Mouse (Mus musculus) liver, embryonic 16.5 days (tissue): ENCODE measurements at regions not wholly inside any gene's neighbourhood (a gene's known extent, or its start where the extent isn't known, plus 50 kb on each side); places are given as distances from the start of the nearest gene placed in this dataset.

Source experiments
- ATAC-seq: fragments of 200-750 bp; cut with Nextera tagmentation; 2 replicates; pipeline ENCODE4 v1.8.0; 2017; ENCODE audit warnings: low read depth, mild to moderate bottlenecking, moderate number of reproducible peaks, moderate library complexity
- H3K27ac ChIP-seq: fragments of 300-500 bp; sonication (generic); 2 replicates; pipeline ENCODE4 v1.5.1; 2014; ENCODE audit warnings: mild to moderate bottlenecking, low read length
- H3K27me3 ChIP-seq: fragments of 300-500 bp; sonication (generic); 2 replicates; pipeline ENCODE4 v1.6.1; 2014; ENCODE audit warnings: low read depth, low read length, mixed read lengths; ENCODE audit not compliant: control insufficient read depth, insufficient read depth
- H3K36me3 ChIP-seq: fragments of 300-500 bp; sonication (generic); 2 replicates; pipeline ENCODE4 v1.6.1; 2014; ENCODE audit warnings: mild to moderate bottlenecking; ENCODE audit not compliant: control insufficient read depth, insufficient read depth
- H3K4me1 ChIP-seq: fragments of 300-500 bp; sonication (generic); 2 replicates; pipeline ENCODE4 v1.6.1; 2014; ENCODE audit warnings: low read depth, low read length, mixed read lengths; ENCODE audit not compliant: control insufficient read depth
- H3K4me2 ChIP-seq: fragments of 300-500 bp; sonication (generic); 2 replicates; pipeline ENCODE4 v1.6.1; 2014; ENCODE audit warnings: low read depth, low read length, mixed read lengths
- H3K4me3 ChIP-seq: fragments of 300-500 bp; sonication (generic); 2 replicates; pipeline ENCODE4 v1.5.1; 2014; ENCODE audit warnings: low read depth, mild to moderate bottlenecking, low read length
- H3K9ac ChIP-seq: fragments of 300-500 bp; sonication (generic); 2 replicates; pipeline ENCODE4 v1.6.1; 2014; ENCODE audit warnings: low read depth, low read length
- H3K9me3 ChIP-seq: fragments of 300-500 bp; sonication (generic); replicated peaks from 2 replicates; pipeline ENCODE4 v1.6.1; 2016; ENCODE audit warnings: low read length; ENCODE audit not compliant: control insufficient read depth
- WGBS: fragments of 180-500 bp; shearing (Covaris S2); extraction: QIAGEN DNeasy Blood & Tissue Kit; methylation state at CpG from one replicate; pipeline ENCODE4 v1.1.7; 2014; ENCODE audit not compliant: insufficient replicate concordance; 5-methylcytosine and 5-hydroxymethylcytosine counted together

DNA sequence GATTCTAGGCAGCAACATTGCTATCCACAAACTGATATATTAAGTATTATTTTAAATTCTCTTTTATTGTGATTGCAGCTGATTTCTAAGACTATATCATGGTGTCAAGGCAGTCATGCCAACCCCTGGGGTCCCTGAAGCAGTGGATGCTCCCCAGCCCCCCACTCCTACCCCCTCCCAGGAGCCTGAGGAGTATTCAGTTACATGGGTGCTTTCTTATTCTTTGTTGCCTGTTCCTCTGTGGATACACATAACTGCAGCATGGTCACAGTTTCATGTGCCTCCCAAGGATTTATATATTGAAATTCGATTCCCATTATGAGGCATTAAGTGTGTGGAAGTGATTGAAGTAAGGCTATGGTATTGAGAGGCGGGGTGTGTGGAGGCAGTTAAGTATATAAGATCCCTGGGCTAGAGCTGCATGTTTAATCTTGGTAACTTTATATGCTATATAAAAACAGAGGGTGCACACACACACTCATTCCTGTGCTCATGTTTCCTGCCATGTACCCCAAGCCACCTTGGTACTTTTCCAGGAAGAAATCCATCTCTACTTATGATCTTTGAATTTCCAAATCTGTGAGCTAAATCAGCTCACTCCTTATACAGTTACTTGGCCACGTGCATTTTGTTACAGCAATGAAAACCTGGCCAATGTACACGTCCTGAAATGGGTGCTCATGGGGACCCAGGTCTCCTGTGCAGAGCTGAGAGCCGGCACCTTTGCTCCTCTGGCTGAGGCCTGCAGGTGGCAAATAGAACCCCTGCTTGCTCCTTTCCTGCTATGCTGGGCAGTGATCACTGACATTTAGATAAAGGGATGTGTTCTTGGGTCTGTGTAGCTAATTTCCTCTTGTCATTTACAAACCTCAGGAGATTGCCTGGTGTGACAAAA is 259.0 kb downstream of the Nek10 start:
- ATAC-seq = no peak
- H3K9me3 ChIP-seq = no peaks in the 10 kb centered on the region
- no peaks in the 10 kb centered on the region for H3K4me1 ChIP-seq
- H3K4me2 ChIP-seq = no peak overlapping the region
- 0 out of 2 replicates have a peak overlapping the region, but pooled peaks have one; percentile 33 for H3K27ac ChIP-seq
- WGBS = 33% methylated on average over 5 of the region's 5 CpGs
- H3K4me3 ChIP-seq = no peak overlapping the region
- no peaks in the 10 kb centered on the region for H3K36me3 ChIP-seq
- H3K27me3 ChIP-seq = no peaks in the 10 kb centered on the region
- no peak overlapping the region for H3K9ac ChIP-seq

DNA sequence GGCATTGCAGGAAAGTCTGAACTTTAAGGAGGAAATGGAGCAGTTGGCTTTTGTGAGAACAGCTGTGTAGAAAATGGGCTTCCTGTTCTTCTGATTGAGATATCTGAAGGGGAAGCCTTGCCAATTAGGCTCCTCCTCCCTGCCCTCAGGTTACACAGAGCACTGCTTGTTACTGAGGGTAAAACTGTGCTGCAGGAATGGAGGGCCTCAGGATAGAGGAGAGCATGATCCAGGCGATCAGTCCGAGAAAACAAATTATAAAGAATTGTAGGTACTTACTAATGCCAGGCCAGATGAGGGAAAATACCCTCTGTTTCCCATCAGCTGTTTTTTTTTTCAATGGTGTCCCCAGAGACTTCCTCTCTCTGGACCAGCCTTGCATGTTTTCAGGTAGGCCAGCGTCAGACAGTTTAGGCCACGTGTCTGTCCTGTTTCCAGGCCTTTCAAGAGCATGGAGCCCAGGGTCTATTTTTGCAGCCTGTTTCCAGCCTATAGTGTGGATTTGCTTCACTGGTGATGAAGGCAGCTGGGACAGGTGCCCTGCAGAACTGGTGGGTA is 259.7 kb downstream of the Nek10 start:
- Histone ChIP-seq H3K9ac (no peak overlapping the region), H3K27ac (peak overlapping the region; percentile 29; the same call in 1 of the 2 replicates), H3K4me1 (no peaks in the 10 kb centered on the region), H3K36me3 (no peaks in the 10 kb centered on the region), H3K27me3 (no peaks in the 10 kb centered on the region), H3K4me2 (no peak overlapping the region), H3K4me3 (no peak overlapping the region), H3K9me3 (no peaks in the 10 kb centered on the region)
- WGBS = 21% methylated on average over 4 of the region's 4 CpGs
- ATAC-seq = peak; percentile 54; the same call in 1 of the 2 replicates

DNA sequence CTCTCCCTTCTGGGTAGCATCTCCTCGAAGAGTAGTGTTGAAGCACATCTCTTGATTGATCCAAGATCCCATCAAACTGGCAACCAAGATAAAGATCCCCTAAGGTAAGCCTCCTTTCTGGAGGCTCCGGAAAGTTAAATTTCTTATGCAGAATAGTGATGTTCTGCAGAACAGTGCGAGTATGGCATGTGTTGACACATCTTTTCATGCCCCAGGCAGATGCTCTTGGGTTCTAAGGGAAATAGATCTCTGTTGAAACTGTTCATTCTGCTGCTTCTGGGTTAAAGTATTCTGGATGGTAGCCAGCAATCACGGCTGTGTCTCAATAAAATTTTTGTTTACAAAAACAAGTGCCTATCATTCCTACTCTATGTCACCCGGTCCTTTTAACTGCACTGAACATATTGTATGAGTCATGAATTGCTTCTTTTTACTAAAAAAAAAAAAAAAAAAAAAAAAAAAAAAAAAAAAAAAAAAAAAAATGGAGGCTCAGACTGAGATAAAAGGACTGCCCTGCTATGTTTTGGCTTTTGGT is 261.8 kb downstream of the Nek10 start:
- no peaks in the 10 kb centered on the region for H3K27me3 ChIP-seq
- H3K36me3 ChIP-seq = no peaks in the 10 kb centered on the region
- no peak overlapping the region for H3K4me3 ChIP-seq
- no peaks in the 10 kb centered on the region for H3K9me3 ChIP-seq
- no peak for ATAC-seq
- H3K9ac ChIP-seq = no peak overlapping the region
- no peak overlapping the region for H3K4me2 ChIP-seq
- no peaks in the 10 kb centered on the region for H3K4me1 ChIP-seq
- no peak overlapping the region for H3K27ac ChIP-seq
- WGBS = 47% methylated on average over 5 of the region's 5 CpGs

DNA sequence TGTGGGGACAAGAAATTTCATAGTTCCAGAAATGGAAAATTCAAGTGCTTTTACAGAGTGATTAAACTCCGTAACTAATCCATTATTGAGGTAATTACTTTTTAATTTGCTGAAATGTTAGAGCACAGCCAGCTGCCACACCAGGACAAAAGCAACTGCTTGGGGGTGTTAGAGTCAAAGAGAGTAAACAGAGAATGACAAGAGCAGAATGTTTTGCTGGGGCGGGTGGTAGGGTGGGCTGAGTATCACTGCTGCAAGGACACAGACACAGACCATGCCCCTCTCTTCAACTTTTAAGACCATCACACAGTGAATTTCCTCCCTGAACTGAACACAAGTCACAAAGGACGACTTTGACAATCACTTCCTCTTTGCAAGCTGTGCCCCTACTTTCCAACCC is 272.7 kb downstream of the Nek10 start:
- Histone ChIP-seq H3K9me3 (no peaks in the 10 kb centered on the region), H3K27me3 (no peaks in the 10 kb centered on the region), H3K36me3 (no peaks in the 10 kb centered on the region), H3K4me3 (no peak overlapping the region), H3K4me1 (no peaks in the 10 kb centered on the region), H3K4me2 (no peak overlapping the region), H3K9ac (no peak overlapping the region), H3K27ac (no peak overlapping the region)
- ATAC-seq = no peak
- WGBS = 38% methylated on average over 3 of the region's 3 CpGs

DNA sequence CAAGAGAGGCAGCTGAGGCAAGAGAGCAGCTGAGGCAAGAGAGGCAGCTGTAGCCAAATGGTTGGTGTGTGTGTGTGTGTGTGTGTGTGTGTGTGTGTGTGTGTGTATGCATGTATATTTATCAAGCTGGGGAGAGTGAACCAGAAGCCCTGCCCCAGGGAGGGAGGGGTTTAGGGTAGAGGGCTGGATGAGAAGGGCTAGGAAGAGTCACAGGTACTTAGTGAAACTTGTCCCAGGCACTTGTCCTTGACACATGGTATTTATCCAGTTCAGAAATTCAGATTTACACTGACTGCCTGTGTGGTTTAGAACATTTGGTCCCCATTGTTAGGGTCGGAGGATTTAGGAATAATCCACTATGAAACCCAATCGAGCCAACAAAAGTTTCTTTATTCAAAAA is 279.7 kb downstream of the Nek10 start:
- Histone ChIP-seq H3K27ac (no peak overlapping the region), H3K9ac (no peak overlapping the region), H3K9me3 (no peaks in the 10 kb centered on the region), H3K27me3 (no peaks in the 10 kb centered on the region), H3K36me3 (no peaks in the 10 kb centered on the region), H3K4me3 (no peak overlapping the region), H3K4me2 (no peak overlapping the region), H3K4me1 (no peaks in the 10 kb centered on the region)
- WGBS = 77% methylated on average over 2 of the region's 2 CpGs
- ATAC-seq = no peak

DNA sequence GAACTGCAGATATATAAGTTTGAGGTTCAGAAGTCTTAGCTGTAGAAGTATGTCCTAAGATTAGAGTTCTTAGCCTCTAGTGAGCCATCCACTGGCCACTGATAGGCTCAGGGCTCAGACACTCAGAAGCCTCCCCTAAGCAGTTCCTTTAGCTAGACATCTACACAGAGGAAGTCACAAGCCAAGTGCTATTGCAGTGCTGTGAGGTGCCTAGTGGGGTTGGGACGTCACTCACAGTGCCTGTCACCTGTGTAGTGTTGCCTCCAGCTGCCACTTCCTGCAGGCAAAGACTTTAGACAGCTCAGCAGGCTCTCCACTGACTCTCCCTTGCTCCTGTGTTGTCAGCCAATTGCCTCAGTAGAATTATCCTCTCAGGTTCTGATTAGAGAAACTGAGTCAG is 280.6 kb downstream of the Nek10 start:
- no peaks in the 10 kb centered on the region for H3K36me3 ChIP-seq
- no peak for ATAC-seq
- no peaks in the 10 kb centered on the region for H3K4me1 ChIP-seq
- H3K4me3 ChIP-seq = no peak overlapping the region
- H3K9me3 ChIP-seq = no peaks in the 10 kb centered on the region
- H3K27me3 ChIP-seq = no peaks in the 10 kb centered on the region
- 14% methylated on average over 1 of the region's 1 CpGs for WGBS
- no peak overlapping the region for H3K27ac ChIP-seq
- no peak overlapping the region for H3K4me2 ChIP-seq
- no peak overlapping the region for H3K9ac ChIP-seq

DNA sequence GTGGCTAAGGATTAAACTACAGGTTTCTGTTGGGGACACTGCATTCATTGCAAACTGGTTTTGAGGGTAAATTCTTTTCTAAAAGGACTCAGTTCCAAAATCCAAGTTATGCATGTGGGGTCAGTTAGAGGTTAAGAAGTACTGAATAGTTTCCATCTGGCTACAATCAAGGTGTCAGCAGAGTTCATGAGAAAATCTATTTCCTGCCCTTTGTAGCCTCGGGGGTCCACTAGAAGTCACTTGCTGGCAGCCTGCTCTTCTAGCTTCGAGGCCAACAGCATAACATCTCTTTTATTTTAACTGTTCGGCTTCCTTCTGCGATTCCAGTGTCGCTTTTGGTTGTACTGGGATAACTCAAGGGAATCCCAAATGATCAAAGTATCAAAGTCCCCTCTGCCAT is 283.8 kb downstream of the Nek10 start:
- no peaks in the 10 kb centered on the region for H3K9me3 ChIP-seq
- no peaks in the 10 kb centered on the region for H3K4me1 ChIP-seq
- H3K36me3 ChIP-seq = no peaks in the 10 kb centered on the region
- H3K27ac ChIP-seq = no peak overlapping the region
- no peaks in the 10 kb centered on the region for H3K27me3 ChIP-seq
- no peak for ATAC-seq
- no peak overlapping the region for H3K4me2 ChIP-seq
- no peak overlapping the region for H3K9ac ChIP-seq
- H3K4me3 ChIP-seq = no peak overlapping the region
- 55% methylated on average over 5 of the region's 5 CpGs for WGBS

DNA sequence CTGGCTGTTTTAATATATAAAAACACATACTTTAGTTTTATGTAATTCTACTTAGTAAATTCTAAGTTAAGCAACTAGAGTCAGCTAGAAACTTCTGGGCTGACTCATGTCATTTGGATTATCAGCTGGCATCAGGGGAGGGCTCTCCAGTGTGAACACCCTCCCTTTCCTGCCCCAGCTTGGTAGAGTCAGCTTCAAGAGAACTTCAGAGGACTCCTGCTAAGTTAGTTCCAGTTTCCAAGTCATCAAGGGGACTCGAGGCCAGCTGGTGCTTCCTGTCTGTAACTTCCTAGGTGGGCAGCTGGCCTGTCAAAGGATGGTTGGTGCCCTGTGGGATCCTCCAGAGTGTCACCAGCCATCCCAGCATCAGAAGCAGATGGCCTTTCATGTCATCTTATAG is 293.6 kb downstream of the Nek10 start:
- Histone ChIP-seq H3K27ac (no peak overlapping the region), H3K4me3 (no peak overlapping the region), H3K27me3 (no peaks in the 10 kb centered on the region), H3K4me1 (no peaks in the 10 kb centered on the region), H3K9me3 (no peaks in the 10 kb centered on the region), H3K4me2 (no peak overlapping the region), H3K9ac (no peak overlapping the region), H3K36me3 (no peaks in the 10 kb centered on the region)
- no peak for ATAC-seq
- 17% methylated on average over 1 of the region's 1 CpGs for WGBS

DNA sequence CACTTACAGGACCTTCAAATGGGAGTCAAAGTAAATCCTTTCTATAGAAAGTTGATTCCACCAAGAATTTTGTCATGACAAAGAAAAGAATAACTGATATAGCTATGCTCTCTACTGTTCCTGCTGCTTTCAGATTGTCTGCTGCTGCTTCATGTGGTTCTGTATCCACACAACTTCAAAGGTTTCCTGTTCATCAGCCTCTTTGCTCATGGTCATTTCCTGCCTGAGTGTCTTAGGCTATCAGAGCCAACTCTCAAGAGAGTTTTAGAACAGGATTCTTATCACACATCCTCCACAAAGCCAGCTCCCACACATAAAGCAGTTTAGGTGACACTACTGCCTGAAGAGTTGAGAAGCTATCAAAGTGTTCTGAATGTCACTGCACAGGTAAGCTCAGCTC is 296.7 kb downstream of the Nek10 start:
- Histone ChIP-seq H3K36me3 (no peaks in the 10 kb centered on the region), H3K9me3 (no peaks in the 10 kb centered on the region), H3K4me2 (no peak overlapping the region), H3K4me3 (no peak overlapping the region), H3K27me3 (no peaks in the 10 kb centered on the region), H3K4me1 (no peaks in the 10 kb centered on the region), H3K9ac (no peak overlapping the region), H3K27ac (no peak overlapping the region)
- ATAC-seq = no peak
